Mouse (Mus musculus): Measurements from ENCODE around the gene Cspg5.

Gene Cspg5

GRCm38 (mm10) chr9:110243221-110243833 is at the start of gene Cspg5:
Gene Cspg5 (plus strand): TSS chr9:110243783.
- DNase-seq (ENCODE audit: low spot score) = no peak

- no peak for DNase-seq (ENCODE audit: low spot score)
These were observed 43.7 kb upstream of the Cspg5 start for GRCm38 (mm10) chr9:110199870-110200269.

- DNase-seq (ENCODE audit: low spot score) = no peak
These were observed 37.8 kb upstream of the Cspg5 start for GRCm38 (mm10) chr9:110205526-110206404.

GRCm38 (mm10) chr9:110206437-110206836 is 37.1 kb upstream of the Cspg5 start:
- DNase-seq (ENCODE audit: low spot score) = no peak

GRCm38 (mm10) chr9:110208265-110208664 is 35.3 kb upstream of the Cspg5 start:
- DNase-seq (ENCODE audit: low spot score) = no peak

GRCm38 (mm10) chr9:110208967-110209366 is 34.6 kb upstream of the Cspg5 start:
- no peak for DNase-seq (ENCODE audit: low spot score)

- DNase-seq (ENCODE audit: low spot score) = no peak
These were observed 19.3 kb upstream of the Cspg5 start for GRCm38 (mm10) chr9:110224273-110224672.

- no peak for DNase-seq (ENCODE audit: low spot score)
These were observed 17.4 kb upstream of the Cspg5 start for GRCm38 (mm10) chr9:110226191-110226590.

GRCm38 (mm10) chr9:110228671-110229070 is 14.9 kb upstream of the Cspg5 start:
- DNase-seq (ENCODE audit: low spot score) = peak; percentile 59

- no peak for DNase-seq (ENCODE audit: low spot score)
These were observed 14.5 kb upstream of the Cspg5 start for GRCm38 (mm10) chr9:110229112-110229511.

- no peak for DNase-seq (ENCODE audit: low spot score)
These were observed 13.9 kb upstream of the Cspg5 start for GRCm38 (mm10) chr9:110229566-110230248.

GRCm38 (mm10) chr9:110230395-110231071 is 13.1 kb upstream of the Cspg5 start:
- DNase-seq (ENCODE audit: low spot score) = no peak

GRCm38 (mm10) chr9:110234962-110235361 is 8.6 kb upstream of the Cspg5 start:
- no peak for DNase-seq (ENCODE audit: low spot score)

- no peak for DNase-seq (ENCODE audit: low spot score)
These were observed 945 bp downstream of the Cspg5 start for GRCm38 (mm10) chr9:110244567-110244888.

- no peak for DNase-seq (ENCODE audit: low spot score)
These were observed 1.5 kb downstream of the Cspg5 start for GRCm38 (mm10) chr9:110244889-110245589.

GRCm38 (mm10) chr9:110245590-110246320 is 2.2 kb downstream of the Cspg5 start:
- no peak for DNase-seq (ENCODE audit: low spot score)

- DNase-seq (ENCODE audit: low spot score) = no peak
These were observed 2.7 kb downstream of the Cspg5 start for GRCm38 (mm10) chr9:110246321-110246640.

- no peak for DNase-seq (ENCODE audit: low spot score)
These were observed 3.5 kb downstream of the Cspg5 start for GRCm38 (mm10) chr9:110247049-110247448.

GRCm38 (mm10) chr9:110248861-110249260 is 5.3 kb downstream of the Cspg5 start:
- DNase-seq (ENCODE audit: low spot score) = no peak

GRCm38 (mm10) chr9:110249823-110250543 is 6.4 kb downstream of the Cspg5 start:
- no peak for DNase-seq (ENCODE audit: low spot score)

GRCm38 (mm10) chr9:110250776-110251175 is 7.2 kb downstream of the Cspg5 start:
- no peak for DNase-seq (ENCODE audit: low spot score)
